Mouse (Mus musculus) lung, adult 18-20 months (tissue): Measurements from ENCODE around the gene Olfr204.
"Not testable (repeated sequence)": the region's sequence is repeated elsewhere in the genome, so short reads cannot be mapped to it uniquely, and the experiment has no call there.

ENCODE experiments used
- DNase-seq, 2 experiments: peaks; one replicate each; pipeline ENCODE4 v3.0.0; 2022; ENCODE audit warnings: mixed read lengths in 2 of 2

Gene Olfr204

GRCm38 (mm10) chr16:59318148-59318547, at the start of gene Olfr204:
TSS of gene Olfr204 (minus strand) at chr16:59318248.
- no peak for DNase-seq

GRCm38 (mm10) chr16:59363893-59364292, 45.8 kb upstream of the Olfr204 start, which contains the start of gene Olfr209:
TSS of gene Olfr209 (minus strand) at chr16:59363993.
- no peak for DNase-seq

GRCm38 (mm10) chr16:59349146-59349545, 31.1 kb upstream of the Olfr204 start, which contains the start of gene Olfr206:
TSS of gene Olfr206 (minus strand) at chr16:59349246.
- DNase-seq = no peak

GRCm38 (mm10) chr16:59331038-59331437, 13.0 kb upstream of the Olfr204 start, which contains the start of gene Olfr205:
TSS of gene Olfr205 (minus strand) at chr16:59331138.
- DNase-seq = no peak

- DNase-seq = not testable (repeated sequence)
These were observed 5.2 kb upstream of the Olfr204 start for GRCm38 (mm10) chr16:59323262-59323661.

GRCm38 (mm10) chr16:59298581-59298980, 19.5 kb downstream of the Olfr204 start, which contains the start of gene Olfr203:
TSS of gene Olfr203 (plus strand) at chr16:59298881.
- DNase-seq = no peak

GRCm38 (mm10) chr16:59287576-59287975, 30.5 kb downstream of the Olfr204 start:
- DNase-seq = not testable (repeated sequence)

GRCm38 (mm10) chr16:59286693-59287092, 31.4 kb downstream of the Olfr204 start, which contains the start of gene Olfr202:
TSS of gene Olfr202 (minus strand) at chr16:59286793.
- no peak for DNase-seq

- no peak for DNase-seq
These were observed 34.6 kb downstream of the Olfr204 start for GRCm38 (mm10) chr16:59283476-59283875.

- no peak for DNase-seq
These were observed 37.5 kb downstream of the Olfr204 start for GRCm38 (mm10) chr16:59280542-59280941.

- DNase-seq = not testable (repeated sequence)
These were observed 45.5 kb downstream of the Olfr204 start, which contains the start of gene Olfr201 for GRCm38 (mm10) chr16:59272532-59272931. TSS of gene Olfr201 (minus strand) at chr16:59272632.

- not testable (repeated sequence) for DNase-seq
These were observed 49.0 kb downstream of the Olfr204 start for GRCm38 (mm10) chr16:59269097-59269496.
